Mouse (Mus musculus) forebrain, embryonic 11.5 days (tissue): ENCODE data around the gene Abtb1. TPM values are rescaled to one million over a fixed set of nuclear protein-coding genes. Genes with fewer than 3 reads are reported as not detected.

Source experiments
- ATAC-seq: fragments of 200-750 bp; cut with Nextera tagmentation; replicated peaks from 2 replicates; pipeline ENCODE4 v1.8.0; 2017; ENCODE audit warnings: moderate TSS enrichment; ENCODE audit not compliant: low FRiP score
- DNase-seq: peaks from one replicate; pipeline ENCODE4 v3.0.0-alpha.2; 2017; ENCODE audit warnings: low spot score
- H3K27ac ChIP-seq: fragments of 300-500 bp; sonication (generic); 2 replicates; pipeline ENCODE4 v1.5.1; 2014; ENCODE audit warnings: low read depth, low read length
- H3K27me3 ChIP-seq: fragments of 300-500 bp; sonication (generic); 2 replicates; pipeline ENCODE4 v1.6.1; 2014; ENCODE audit warnings: mild to moderate bottlenecking, low read length, mixed read lengths; ENCODE audit not compliant: control insufficient read depth, insufficient read depth
- H3K36me3 ChIP-seq: fragments of 300-500 bp; sonication (generic); 2 replicates; pipeline ENCODE4 v1.6.1; 2014; ENCODE audit warnings: mild to moderate bottlenecking, low read length, moderate library complexity, mixed read lengths; ENCODE audit not compliant: control insufficient read depth, insufficient read depth
- H3K4me1 ChIP-seq: fragments of 300-500 bp; sonication (generic); replicated peaks from 2 replicates; pipeline ENCODE4 v1.6.1; 2014; ENCODE audit warnings: low read length, mixed read lengths; ENCODE audit not compliant: control insufficient read depth, insufficient read depth
- H3K4me2 ChIP-seq: fragments of 300-500 bp; sonication (generic); 2 replicates; pipeline ENCODE4 v1.6.1; 2014; ENCODE audit warnings: low read depth, mild to moderate bottlenecking, low read length, moderate library complexity, mixed read lengths; ENCODE audit not compliant: severe bottlenecking
- H3K4me3 ChIP-seq: fragments of 300-500 bp; sonication (generic); 2 replicates; pipeline ENCODE4 v1.5.1; 2014; ENCODE audit warnings: low read depth, low read length
- H3K9ac ChIP-seq: fragments of 300-500 bp; sonication (generic); 2 replicates; pipeline ENCODE4 v1.6.1; 2014; ENCODE audit warnings: low read length
- H3K9me3 ChIP-seq: fragments of 300-500 bp; sonication (generic); 2 replicates; pipeline ENCODE4 v1.6.1; 2016; ENCODE audit warnings: low read length, mixed read lengths; ENCODE audit not compliant: control insufficient read depth
- WGBS: fragments of 180-500 bp; shearing (Covaris S2); extraction: QIAGEN DNeasy Blood & Tissue Kit; methylation state at CpG from one replicate; pipeline ENCODE4 v1.1.7; 2014; 5-methylcytosine and 5-hydroxymethylcytosine counted together
- polyA plus RNA-seq: library from polyadenylated mRNA; unstranded; fragments of >200 nt; fragmentation: Nextera tagmentation; extraction: Ambion mirVana; gene quantifications from 2 replicates; pipeline ENCODE4 v1.2.1, GENCODE M21; 2014

Gene Abtb1
- polyA plus RNA-seq, 1 experiment from 2014 or later = 14.4 TPM

- Histone ChIP-seq H3K27ac (no peak overlapping the region), H3K27me3 (no peaks in the 10 kb centered on the region), H3K4me3 (no peak overlapping the region), H3K4me1 (no peaks in the 10 kb centered on the region), H3K9ac (no peak overlapping the region), H3K9me3 (no peaks in the 10 kb centered on the region), H3K4me2 (no peak overlapping the region), H3K36me3 (no peaks in the 10 kb centered on the region)
- DNase-seq (no peak), ATAC-seq (no peak)
- 92% methylated on average over 4 of the region's 4 CpGs for WGBS
These were observed 12.2 kb downstream of the Abtb1 start for GRCm38 (mm10) chr6:88829579-88829978.

DNA sequence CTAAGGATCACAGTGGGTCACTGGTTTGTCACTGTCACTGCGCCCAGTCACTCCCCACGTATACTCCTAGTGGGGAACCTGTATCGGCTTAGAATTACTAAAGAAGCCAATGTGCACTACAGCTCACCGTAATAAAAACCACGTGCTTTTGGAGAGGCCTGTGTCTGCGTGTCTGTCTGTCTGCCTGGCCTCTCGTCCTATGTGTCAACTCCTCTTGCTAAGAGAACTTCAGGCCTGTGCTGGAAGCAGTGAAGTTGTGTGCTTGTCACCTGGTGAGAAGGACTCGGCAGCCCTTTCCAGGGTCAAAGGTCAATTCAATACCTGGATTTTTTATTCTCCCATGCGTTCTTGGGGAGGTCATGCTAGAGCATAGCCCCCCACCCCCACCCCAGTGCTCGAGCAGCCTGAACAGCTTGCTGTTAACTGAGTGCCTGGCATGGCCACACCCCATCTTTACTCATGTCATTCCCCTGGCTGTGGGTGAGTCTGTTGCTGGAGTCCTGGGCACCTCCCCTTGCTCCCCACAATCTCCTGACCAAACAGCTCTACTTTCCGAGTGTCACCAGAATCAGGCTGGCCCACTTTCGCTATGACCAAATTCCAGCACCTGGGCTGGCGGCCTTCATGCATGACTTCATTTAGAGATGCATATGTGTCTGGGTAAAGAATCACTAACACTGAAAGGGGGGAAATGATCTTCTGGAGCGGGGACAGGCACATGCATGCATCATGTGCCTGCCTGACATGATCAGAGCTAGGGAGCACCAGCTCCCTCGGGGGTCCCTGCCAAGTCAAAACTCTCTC lies 13.4 kb downstream of the Abtb1 start:
- no peaks in the 10 kb centered on the region for H3K27me3 ChIP-seq
- no peaks in the 10 kb centered on the region for H3K36me3 ChIP-seq
- no peak overlapping the region for H3K9ac ChIP-seq
- no peak overlapping the region for H3K4me3 ChIP-seq
- no peak overlapping the region for H3K27ac ChIP-seq
- ATAC-seq (no peak), DNase-seq (no peak)
- H3K4me2 ChIP-seq = no peak overlapping the region
- H3K4me1 ChIP-seq = no peaks in the 10 kb centered on the region
- H3K9me3 ChIP-seq = no peaks in the 10 kb centered on the region
- 75% methylated on average over 15 of the region's 15 CpGs for WGBS

DNA sequence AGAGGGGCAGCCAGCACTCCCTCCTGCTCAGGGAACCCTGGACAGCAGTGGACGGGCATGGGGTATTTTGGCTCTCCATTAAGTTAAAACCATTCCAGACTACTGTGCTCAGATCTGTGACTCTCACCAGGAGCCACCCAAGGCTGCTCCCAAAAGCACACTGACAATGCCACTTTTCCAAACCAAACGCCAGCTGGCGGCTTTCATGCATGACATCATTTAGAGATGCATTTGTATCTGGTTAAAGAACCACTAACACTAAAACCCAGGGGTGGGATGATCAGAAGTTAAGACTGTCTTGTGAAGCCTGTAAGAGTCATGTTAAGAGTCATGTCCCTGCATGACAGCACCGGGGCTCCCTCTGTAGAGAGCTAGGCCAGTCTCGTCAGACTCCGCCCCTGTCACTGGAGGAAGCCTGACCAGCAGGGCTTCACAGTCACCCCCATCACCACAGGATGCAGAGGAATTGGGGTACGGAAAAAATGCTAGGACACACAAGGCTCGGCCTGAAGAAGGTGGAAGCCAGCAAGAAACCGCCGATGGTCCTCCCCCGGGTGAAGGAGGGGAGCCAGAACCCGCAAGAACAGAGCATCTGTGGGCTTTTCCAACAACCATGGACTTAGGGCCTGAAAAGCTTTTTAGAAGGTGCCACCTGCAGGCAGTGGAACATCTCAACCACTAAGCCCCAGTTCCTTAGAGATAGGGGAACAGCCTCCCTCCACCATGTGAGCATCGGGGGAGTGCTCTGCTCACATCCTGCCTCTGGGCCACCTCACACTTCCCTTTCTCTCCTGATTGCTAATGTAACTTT lies 14.2 kb downstream of the Abtb1 start:
- WGBS = 66% methylated on average over 13 of the region's 13 CpGs
- DNase-seq = no peak
- no peak for ATAC-seq

GRCm38 (mm10) chr6:88826965-88827364 lies 14.8 kb downstream of the Abtb1 start:
- Histone ChIP-seq H3K36me3 (no peaks in the 10 kb centered on the region), H3K4me2 (no peak overlapping the region), H3K27me3 (no peaks in the 10 kb centered on the region), H3K27ac (no peak overlapping the region), H3K4me3 (no peak overlapping the region), H3K9me3 (no peaks in the 10 kb centered on the region), H3K4me1 (no peaks in the 10 kb centered on the region), H3K9ac (no peak overlapping the region)
- ATAC-seq = no peak
- DNase-seq = no peak
- WGBS = 81% methylated on average over 3 of the region's 3 CpGs

More for the DNA sequence above, 14.2 kb downstream of the Abtb1 start:
- H3K27ac ChIP-seq = no peak overlapping the region
- no peaks in the 10 kb centered on the region for H3K36me3 ChIP-seq
- H3K9ac ChIP-seq = no peak overlapping the region
- no peaks in the 10 kb centered on the region for H3K4me1 ChIP-seq
- no peak overlapping the region for H3K4me3 ChIP-seq
- no peaks in the 10 kb centered on the region for H3K9me3 ChIP-seq
- H3K27me3 ChIP-seq = no peaks in the 10 kb centered on the region
- no peak overlapping the region for H3K4me2 ChIP-seq

DNA sequence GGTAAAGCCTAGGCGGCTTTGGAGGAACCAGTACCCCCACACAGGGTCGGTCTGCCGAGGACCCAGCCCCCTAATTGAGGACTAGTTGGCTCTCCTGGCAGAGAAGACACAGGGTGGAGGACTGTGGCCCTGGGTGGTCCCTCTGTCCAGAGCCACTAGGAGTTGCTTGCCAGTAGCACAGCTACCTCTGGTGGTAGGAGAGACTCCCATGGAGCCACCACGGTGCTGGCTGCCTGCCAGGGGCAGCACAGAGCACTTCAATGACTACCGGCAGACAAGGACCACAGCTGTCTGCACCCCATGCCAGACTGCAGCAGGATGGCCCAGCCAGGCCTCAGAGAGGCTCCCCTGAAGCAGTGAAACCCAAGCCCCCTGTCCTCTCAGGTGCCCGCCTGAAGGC lies 15.2 kb downstream of the Abtb1 start:
- H3K36me3 ChIP-seq = no peaks in the 10 kb centered on the region
- no peak overlapping the region for H3K4me2 ChIP-seq
- no peaks in the 10 kb centered on the region for H3K4me1 ChIP-seq
- no peak overlapping the region for H3K4me3 ChIP-seq
- H3K27ac ChIP-seq = no peak overlapping the region
- H3K9ac ChIP-seq = no peak overlapping the region
- no peaks in the 10 kb centered on the region for H3K27me3 ChIP-seq
- 40% methylated on average over 6 of the region's 6 CpGs for WGBS
- H3K9me3 ChIP-seq = no peaks in the 10 kb centered on the region
- ATAC-seq (peak; percentile 64; the same call in 1 of the 2 replicates), DNase-seq (peak; percentile 78)

- Histone ChIP-seq H3K9ac (no peak overlapping the region), H3K27me3 (no peaks in the 10 kb centered on the region), H3K9me3 (no peaks in the 10 kb centered on the region), H3K4me3 (no peak overlapping the region), H3K27ac (no peak overlapping the region), H3K4me1 (no peaks in the 10 kb centered on the region), H3K4me2 (no peak overlapping the region), H3K36me3 (no peaks in the 10 kb centered on the region)
- ATAC-seq (no peak), DNase-seq (no peak)
- 66% methylated on average over 3 of the region's 3 CpGs for WGBS
These were observed 15.7 kb downstream of the Abtb1 start for GRCm38 (mm10) chr6:88826088-88826487.

DNA sequence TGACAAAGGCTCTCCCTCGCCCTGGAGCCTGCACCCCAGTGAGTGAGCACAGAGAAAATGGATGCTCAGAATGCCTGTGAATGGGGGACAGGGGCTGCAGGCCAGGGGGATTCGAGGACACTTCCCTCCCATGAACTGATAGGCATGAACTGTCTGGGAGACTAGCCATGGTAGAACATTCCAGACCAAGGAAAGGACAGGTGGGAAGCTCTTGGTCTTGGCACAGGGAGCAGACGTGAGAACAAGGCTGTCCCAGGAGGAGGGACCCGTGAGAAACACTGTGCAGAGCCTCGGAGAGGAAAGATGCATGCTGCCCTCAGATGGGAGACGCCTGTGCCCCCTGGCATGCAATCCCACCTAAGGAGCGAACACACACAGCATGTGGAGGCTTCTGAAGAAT lies 17.6 kb downstream of the Abtb1 start:
- WGBS = 73% methylated on average over 7 of the region's 7 CpGs
- Histone ChIP-seq H3K4me3 (no peak overlapping the region), H3K27me3 (no peaks in the 10 kb centered on the region), H3K4me2 (no peak overlapping the region), H3K9ac (no peak overlapping the region), H3K9me3 (no peaks in the 10 kb centered on the region), H3K4me1 (no peaks in the 10 kb centered on the region), H3K27ac (no peak overlapping the region), H3K36me3 (no peaks in the 10 kb centered on the region)
- no peak for ATAC-seq
- no peak for DNase-seq

- DNase-seq (no peak), ATAC-seq (no peak)
- H3K27ac ChIP-seq = no peak overlapping the region
- no peaks in the 10 kb centered on the region for H3K9me3 ChIP-seq
- no peaks in the 10 kb centered on the region for H3K4me1 ChIP-seq
- no peaks in the 10 kb centered on the region for H3K36me3 ChIP-seq
- WGBS = 83% methylated on average over 11 of the region's 11 CpGs
- H3K4me2 ChIP-seq = no peak overlapping the region
- H3K9ac ChIP-seq = no peak overlapping the region
- H3K4me3 ChIP-seq = no peak overlapping the region
- H3K27me3 ChIP-seq = no peaks in the 10 kb centered on the region
These were observed 19.9 kb downstream of the Abtb1 start for GRCm38 (mm10) chr6:88821901-88822300.
